Mouse (Mus musculus) heart, postnatal 0 days (tissue): Measurements from ENCODE around the gene Rcor1. TPM values are rescaled to one million over a fixed set of nuclear protein-coding genes. Genes with fewer than 3 reads are reported as not detected.

Experiments used
- ATAC-seq: fragments of 200-750 bp; cut with Nextera tagmentation; 2 replicates; pipeline ENCODE4 v1.8.0; 2017; ENCODE audit warnings: low read depth, moderate number of reproducible peaks, moderate library complexity; ENCODE audit not compliant: insufficient read depth
- DNase-seq: peaks from one replicate; pipeline ENCODE4 v3.0.0-alpha.2; 2016; ENCODE audit warnings: low spot score
- H3K27ac ChIP-seq: fragments of 300-500 bp; sonication (generic); 2 replicates; pipeline ENCODE4 v1.5.1; 2014; ENCODE audit warnings: low read depth, mild to moderate bottlenecking
- H3K27me3 ChIP-seq: fragments of 300-500 bp; sonication (generic); 2 replicates; pipeline ENCODE4 v1.6.1; 2014; ENCODE audit warnings: low read length, mixed read lengths; ENCODE audit not compliant: control insufficient read depth, insufficient read depth
- H3K36me3 ChIP-seq: fragments of 300-500 bp; sonication (generic); replicated peaks from 2 replicates; pipeline ENCODE4 v1.6.1; 2014; ENCODE audit warnings: low read length, mixed read lengths; ENCODE audit not compliant: control insufficient read depth, insufficient read depth
- H3K4me1 ChIP-seq: fragments of 300-500 bp; sonication (generic); 2 replicates; pipeline ENCODE4 v1.6.1; 2014; ENCODE audit warnings: antibody characterized with exemption; ENCODE audit not compliant: control insufficient read depth, insufficient read depth
- H3K4me2 ChIP-seq: fragments of 300-500 bp; sonication (generic); 2 replicates; pipeline ENCODE4 v1.6.1; 2014; ENCODE audit warnings: low read depth, mild to moderate bottlenecking, low read length, moderate library complexity
- H3K4me3 ChIP-seq: fragments of 300-500 bp; sonication (generic); 2 replicates; pipeline ENCODE4 v1.5.1; 2014; ENCODE audit warnings: low read depth, low read length
- H3K9ac ChIP-seq: fragments of 300-500 bp; sonication (generic); replicated peaks from 2 replicates; pipeline ENCODE4 v1.6.1; 2014; ENCODE audit warnings: low read depth, low read length, mixed read lengths
- H3K9me3 ChIP-seq: fragments of 300-500 bp; sonication (generic); replicated peaks from 2 replicates; pipeline ENCODE4 v1.6.1; 2016; ENCODE audit warnings: low read length; ENCODE audit not compliant: control insufficient read depth
- CTCF ChIP-seq: IDR thresholded peaks from 2 replicates; pipeline ENCODE4 v1.5.1; 2016; ENCODE audit warnings: antibody characterized with exemption, control low read depth, low read depth
- EP300 ChIP-seq: IDR thresholded peaks from 2 replicates; pipeline ENCODE4 v1.6.1; 2016; ENCODE audit warnings: antibody characterized with exemption, low read depth
- WGBS: fragments of 180-500 bp; shearing (Covaris S2); extraction: QIAGEN DNeasy Blood & Tissue Kit; methylation state at CpG from one replicate; pipeline ENCODE4 v1.1.7; 2014; 5-methylcytosine and 5-hydroxymethylcytosine counted together
- polyA plus RNA-seq: library from polyadenylated mRNA; unstranded; fragments of >200 nt; fragmentation: Nextera tagmentation; extraction: Ambion mirVana; gene quantifications from 2 replicates; pipeline ENCODE4 v1.2.1, GENCODE M21; 2015
- total RNA-seq: library from RNA; depleted of rRNA; stranded (reverse); fragments of >200 nt; gene quantifications from 2 replicates; pipeline ENCODE4 v1.2.3, GENCODE M21; 2014; ENCODE audit warnings: low replicate concordance

Gene Rcor1
- total and polyA plus RNA-seq, 2 experiments from 2014 or later = 5.1 to 14.2 TPM

DNA sequence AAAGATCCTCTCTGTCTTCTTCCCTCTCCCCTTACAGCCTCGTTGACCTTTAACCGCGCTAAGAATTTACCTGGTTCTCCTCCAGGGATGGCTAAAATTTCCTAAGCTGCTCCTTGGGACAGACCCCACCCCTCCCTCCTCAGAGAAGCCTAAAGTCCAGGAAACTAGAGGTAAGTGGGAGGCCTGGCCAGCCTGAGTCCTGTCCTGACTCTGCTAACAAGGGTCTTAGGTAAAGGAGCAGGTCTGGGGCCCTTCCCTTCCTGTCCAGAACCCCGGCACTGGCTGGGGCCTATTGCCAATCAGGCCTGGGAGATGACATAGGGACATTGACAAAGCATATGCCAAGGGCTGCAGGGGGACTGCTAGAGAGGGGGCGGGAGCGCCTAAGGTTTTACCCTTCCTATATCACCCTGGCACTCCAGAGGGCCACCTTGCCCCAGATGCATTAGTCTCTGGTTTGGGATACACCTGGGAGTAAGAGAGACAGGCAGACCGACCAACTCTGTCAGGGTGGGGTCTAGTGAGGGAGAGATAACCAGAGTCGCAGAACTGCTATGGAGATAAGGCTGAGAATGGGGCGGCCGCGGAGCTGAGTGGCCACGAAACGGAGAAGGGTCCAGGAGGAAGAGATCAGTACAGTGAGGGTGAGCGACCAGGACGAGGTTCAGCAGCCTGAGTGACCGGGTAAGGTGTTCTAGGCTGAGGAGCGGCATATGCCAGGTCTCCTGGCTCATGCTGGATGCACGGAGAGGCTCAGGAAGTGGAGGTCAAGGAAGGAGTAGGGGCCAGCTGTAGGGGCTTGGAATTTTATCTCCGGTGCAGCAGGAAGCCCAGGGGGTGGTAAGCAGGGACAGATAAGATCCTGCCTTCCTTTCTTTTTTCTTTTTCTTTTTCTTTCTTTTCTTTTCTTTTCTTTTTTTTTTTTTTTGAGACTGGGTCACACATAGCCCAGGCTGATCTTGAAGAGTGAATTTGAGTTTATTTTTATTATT, 10.7 kb upstream of the Rcor1 start:
- H3K4me2 ChIP-seq = no peak overlapping the region
- DNase-seq (no peak), ATAC-seq (no peak)
- H3K27ac ChIP-seq = no peak overlapping the region
- 29% methylated on average over 19 of the region's 19 CpGs for WGBS
- no peaks in the 10 kb centered on the region for H3K4me1 ChIP-seq
- TF ChIP-seq EP300 (no peak), CTCF (no peak)
- H3K4me3 ChIP-seq = no peak overlapping the region
- no peaks in the 10 kb centered on the region; the same call in 1 of the 2 replicates for H3K27me3 ChIP-seq
- no peaks in the 10 kb centered on the region for H3K9me3 ChIP-seq
- no peaks in the 10 kb centered on the region for H3K36me3 ChIP-seq
- no peak overlapping the region for H3K9ac ChIP-seq

DNA sequence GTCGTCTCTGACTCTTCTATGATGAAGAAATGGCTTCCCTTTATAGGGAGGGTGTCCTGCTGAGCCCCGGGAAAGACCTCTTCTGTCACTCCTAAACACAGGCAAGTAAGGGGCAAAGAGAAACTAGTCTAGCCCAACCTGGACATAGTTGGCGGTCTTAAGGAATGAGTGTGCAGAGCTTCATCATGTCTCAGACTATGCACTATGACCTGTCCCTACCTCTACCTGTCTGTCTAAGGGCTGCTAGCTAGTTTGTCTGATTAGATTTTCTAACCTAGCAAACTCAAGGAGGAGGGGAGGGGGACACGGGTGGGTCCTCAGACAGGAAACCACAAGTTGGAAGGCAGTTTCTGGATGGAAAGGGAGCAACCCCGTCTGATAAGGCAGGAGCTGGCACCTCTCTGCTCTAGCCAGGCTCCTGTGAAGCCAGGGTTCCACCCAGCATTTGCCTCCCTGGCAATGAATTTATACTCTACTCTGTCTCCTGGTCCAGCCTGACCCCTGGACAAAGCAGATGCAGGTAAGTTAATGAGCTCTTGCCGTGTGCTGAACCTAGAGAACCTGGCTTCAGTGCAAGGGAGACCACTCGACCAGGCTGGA, 9.8 kb upstream of the Rcor1 start:
- Histone ChIP-seq H3K4me1 (no peaks in the 10 kb centered on the region), H3K9ac (no peak overlapping the region), H3K27ac (no peak overlapping the region), H3K27me3 (no peaks in the 10 kb centered on the region; the same call in 1 of the 2 replicates), H3K4me2 (no peak overlapping the region), H3K36me3 (no peaks in the 10 kb centered on the region), H3K9me3 (no peaks in the 10 kb centered on the region), H3K4me3 (no peak overlapping the region)
- DNase-seq (no peak), ATAC-seq (no peak)
- TF ChIP-seq CTCF (no peak), EP300 (no peak)
- WGBS = 56% methylated on average over 7 of the region's 7 CpGs

- ATAC-seq (no peak), DNase-seq (no peak)
- H3K27ac ChIP-seq = no peak overlapping the region
- TF ChIP-seq CTCF (no peak), EP300 (no peak)
- no peaks in the 10 kb centered on the region for H3K9me3 ChIP-seq
- WGBS = 62% methylated on average over 5 of the region's 5 CpGs
- no peaks in the 10 kb centered on the region for H3K36me3 ChIP-seq
- H3K27me3 ChIP-seq = no peaks in the 10 kb centered on the region; the same call in 1 of the 2 replicates
- H3K4me1 ChIP-seq = peaks cover 11% of the 10 kb centered on the region
- H3K4me3 ChIP-seq = no peak overlapping the region
- H3K4me2 ChIP-seq = no peak overlapping the region
- H3K9ac ChIP-seq = no peak overlapping the region
Observed at GRCm38 (mm10) chr12:111032839-111033238, 6.3 kb upstream of the Rcor1 start.

- TF ChIP-seq EP300 = no peak
- 0 out of 2 replicates have a peak, but pooled peaks have one; percentile 1 for TF ChIP-seq CTCF
- Histone ChIP-seq H3K4me1 (peaks cover 15% of the 10 kb centered on the region), H3K4me2 (no peak overlapping the region), H3K36me3 (no peaks in the 10 kb centered on the region), H3K27me3 (no peaks in the 10 kb centered on the region), H3K9me3 (no peaks in the 10 kb centered on the region), H3K27ac (no peak overlapping the region), H3K4me3 (no peak overlapping the region), H3K9ac (no peak overlapping the region)
- DNase-seq (no peak), ATAC-seq (no peak)
- 62% methylated on average over 12 of the region's 12 CpGs for WGBS
Observed at GRCm38 (mm10) chr12:111035182-111035824, 3.8 kb upstream of the Rcor1 start.

DNA sequence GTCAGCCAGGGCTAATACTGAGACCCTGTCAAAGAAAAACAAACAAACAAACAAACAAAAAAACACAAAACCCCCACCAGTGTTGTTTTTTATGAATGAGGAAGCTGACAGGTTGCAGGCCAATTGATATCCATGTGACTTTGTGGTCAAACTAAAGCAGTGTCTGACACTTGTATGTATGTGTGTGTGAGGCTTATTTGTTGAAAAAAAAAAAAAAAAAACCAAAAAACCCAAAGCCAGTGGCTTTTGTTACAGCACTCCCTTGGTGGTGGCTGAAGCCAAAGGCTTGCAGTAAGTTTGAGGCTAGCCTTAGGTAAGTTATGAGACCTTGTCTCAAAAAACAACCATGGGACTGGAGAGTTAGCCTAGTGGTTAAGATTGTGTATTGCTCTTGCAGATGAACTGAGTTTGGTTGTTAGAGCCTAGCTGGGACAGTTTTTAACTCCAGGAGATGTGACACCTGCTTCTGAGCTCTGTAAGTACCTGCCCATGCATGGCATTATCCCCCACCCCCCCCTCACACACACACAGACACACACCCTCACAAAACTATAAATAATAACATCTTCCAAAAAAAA, 2.9 kb upstream of the Rcor1 start:
- Histone ChIP-seq H3K27me3 (no peaks in the 10 kb centered on the region), H3K4me2 (no peak overlapping the region), H3K9ac (no peak overlapping the region), H3K4me3 (no peak overlapping the region), H3K4me1 (peaks cover 21% of the 10 kb centered on the region), H3K27ac (no peak overlapping the region), H3K9me3 (no peaks in the 10 kb centered on the region), H3K36me3 (no peaks in the 10 kb centered on the region)
- TF ChIP-seq CTCF = no peak
- no peak for TF ChIP-seq EP300
- no peak for ATAC-seq
- no peak for DNase-seq
